Mouse (Mus musculus) kidney, adult 9 months (tissue): ENCODE measurements at regions not wholly inside any gene's neighbourhood (a gene's known extent, or its start where the extent isn't known, plus 50 kb on each side); places are given as distances from the start of the nearest gene placed in this dataset.

Experiments used
- DNase-seq: peaks from one replicate; pipeline ENCODE4 v3.0.0; 2022

GRCm38 (mm10) chr4:9132356-9132755 lies 893.5 kb upstream of the Car8 start:
- DNase-seq = no peak

- DNase-seq = no peak
Measured at GRCm38 (mm10) chr4:9131610-9132009, 892.8 kb upstream of the Car8 start.

- no peak for DNase-seq
Measured at GRCm38 (mm10) chr4:9125236-9125963, 886.6 kb upstream of the Car8 start.

GRCm38 (mm10) chr4:9124586-9125232 lies 885.9 kb upstream of the Car8 start:
- no peak for DNase-seq

- DNase-seq = no peak
Measured at GRCm38 (mm10) chr4:9124109-9124508, 885.3 kb upstream of the Car8 start.

GRCm38 (mm10) chr4:9123396-9124031 lies 884.7 kb upstream of the Car8 start:
- no peak for DNase-seq

- no peak for DNase-seq
Measured at GRCm38 (mm10) chr4:9122639-9123286, 883.9 kb upstream of the Car8 start.

GRCm38 (mm10) chr4:9116955-9117647 lies 878.3 kb upstream of the Car8 start:
- no peak for DNase-seq

- no peak for DNase-seq
Measured at GRCm38 (mm10) chr4:9115874-9116273, 877.0 kb upstream of the Car8 start.

- DNase-seq = no peak
Measured at GRCm38 (mm10) chr4:9113982-9114381, 875.1 kb upstream of the Car8 start.

- DNase-seq = no peak
Measured at GRCm38 (mm10) chr4:9110355-9110754, 871.5 kb upstream of the Car8 start.

GRCm38 (mm10) chr4:9107295-9107694 lies 868.5 kb upstream of the Car8 start:
- DNase-seq = no peak

GRCm38 (mm10) chr4:9106778-9107177 lies 867.9 kb upstream of the Car8 start:
- DNase-seq = no peak

GRCm38 (mm10) chr4:9104657-9105056 lies 865.8 kb upstream of the Car8 start:
- DNase-seq = no peak

- DNase-seq = no peak
Measured at GRCm38 (mm10) chr4:9103958-9104357, 865.1 kb upstream of the Car8 start.

- peak; percentile 78 for DNase-seq
Measured at GRCm38 (mm10) chr4:9096809-9097700, 858.2 kb upstream of the Car8 start.

GRCm38 (mm10) chr4:9096274-9096673 lies 857.4 kb upstream of the Car8 start:
- no peak for DNase-seq

- DNase-seq = no peak
Measured at GRCm38 (mm10) chr4:9095646-9096045, 856.8 kb upstream of the Car8 start.

- DNase-seq = no peak
Measured at GRCm38 (mm10) chr4:9094522-9094921, 855.7 kb upstream of the Car8 start.

GRCm38 (mm10) chr4:9094076-9094475 lies 855.2 kb upstream of the Car8 start:
- DNase-seq = no peak

- no peak for DNase-seq
Measured at GRCm38 (mm10) chr4:9083526-9083925, 844.7 kb upstream of the Car8 start.
